Mouse (Mus musculus) small intestine, adult 2 months (tissue): ENCODE results near the gene Cdh23.

Experiments used
- CTCF ChIP-seq: fragments of 200-500 bp; IDR thresholded peaks from 2 replicates; pipeline ENCODE4 v1.5.1; 2012; ENCODE audit warnings: low read depth, mild to moderate bottlenecking, control low read depth, inconsistent platforms, low read length, moderate library complexity, mixed read lengths; ENCODE audit not compliant: insufficient replicate concordance, insufficient read length; ENCODE audit errors: extremely low read depth
- POLR2A ChIP-seq: fragments of 200-500 bp; IDR thresholded peaks from 2 replicates; pipeline ENCODE4 v1.6.1; 2012; ENCODE audit warnings: low read depth, mild to moderate bottlenecking, control low read depth, inconsistent platforms, low read length, moderate library complexity

DNA sequence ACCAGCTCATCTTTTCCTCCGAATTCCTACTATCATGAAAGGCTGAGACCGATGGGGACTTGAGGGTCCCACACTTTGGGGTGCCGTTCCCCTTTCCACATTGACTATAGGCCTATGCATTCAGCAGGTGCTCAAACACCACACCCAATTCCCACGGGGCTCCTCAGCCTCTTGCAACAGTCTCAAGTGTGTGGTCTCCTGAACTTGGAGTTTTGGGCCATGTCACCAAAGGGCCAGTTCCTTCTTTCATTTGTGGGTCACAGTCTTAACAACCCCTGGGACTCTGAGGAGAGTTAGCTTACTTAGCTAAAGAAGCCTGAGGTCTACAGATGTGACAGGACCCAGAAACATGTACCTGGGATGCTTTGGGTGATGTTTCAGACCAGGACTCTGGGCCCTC lies 380.1 kb downstream of the Cdh23 start:
- TF ChIP-seq CTCF (no peak), POLR2A (no peak)
